In the genomic region with DNA sequence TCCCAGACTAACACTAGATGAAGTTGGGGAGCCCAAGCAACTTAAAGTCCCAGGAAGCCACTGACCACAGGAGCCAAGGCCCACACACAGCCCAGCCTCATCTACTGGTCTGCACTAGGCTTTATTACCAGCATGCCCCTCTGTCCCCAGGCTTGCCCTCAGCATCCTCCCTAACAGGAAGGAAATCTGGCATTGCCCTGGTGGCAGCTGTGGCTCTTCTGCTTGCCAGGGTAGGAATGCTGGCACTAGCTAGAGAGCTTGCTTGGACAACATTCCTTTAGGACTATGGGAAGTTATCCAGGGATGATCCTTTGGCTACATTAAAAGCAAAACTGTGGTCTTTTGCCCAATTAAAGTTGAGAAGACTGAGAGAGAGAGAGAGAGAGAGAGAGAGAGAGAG, we compare ENCODE assay signal across 24 mouse cellular contexts. TPM values are rescaled to one million over a fixed set of nuclear protein-coding genes. Genes with fewer than 3 reads are reported as not detected.
DNase-seq lines count a peak whose midpoint lies in the region; ATAC-seq lines count a peak whose summit lies in the region.
"Had no signal": no experiment of that assay in that cellular context is flagged by ENCODE, and none has a peak within 500 bp of the region (broad histone marks: within the 10 kb centered on the region; RNA-seq: fewer than 3 reads in every experiment).

No protein-coding gene starts in this region.

- peaks cover 11% of the 10 kb centered on the region for H3K4me1 ChIP-seq in megakaryocyte, embryonic 14.5 days
- H3K4me1 ChIP-seq: embryonic facial prominence, embryonic 10.5 days; embryonic facial prominence, embryonic 12.5 days; forebrain, embryonic 12.5 days; forebrain, embryonic 15.5 days had no signal

- intact Hi-C loops in gastrocnemius, postnatal 14 days (cut with DNase I; ENCODE audit: low total_unique reads) = no loop called here

- no peak for ATAC-seq in megakaryocyte, adult 5-6 weeks (ENCODE audit: poor library complexity, severe bottlenecking)
- ATAC-seq: activated CD4-positive, CD25-positive, alpha-beta regulatory T cell, adult 4 months; forebrain, embryonic 15.5 days; forebrain, postnatal 0 days; Patski had no signal

- DNase-seq in cerebellum, postnatal 14 days = peak; percentile 57 to 58
- no peak for DNase-seq in cerebellum, adult 11-12 months
- peak; percentile 41 for DNase-seq in gastrocnemius, postnatal 14 days
- no peak for DNase-seq in gastrocnemius, postnatal 25 days
- no peak for DNase-seq in lung, postnatal 25 days (ENCODE audit: low spot score)
- DNase-seq: adrenal gland, adult 8-10 months; adrenal gland, postnatal 14 days; adrenal gland, postnatal 36 days; cerebellum, adult 9-10 months; forebrain, postnatal 0 days had no signal

- H3K4me3 ChIP-seq in megakaryocyte, embryonic 14.5 days (replicated peaks) = peak overlapping the region; percentile 42
- H3K4me3 ChIP-seq: embryonic facial prominence, embryonic 10.5 days; embryonic facial prominence, embryonic 12.5 days; forebrain, embryonic 12.5 days; forebrain, embryonic 15.5 days had no signal

- H3K27me3 ChIP-seq in megakaryocyte, embryonic 14.5 days (replicated peaks) = peaks cover 33% of the 10 kb centered on the region
- H3K27me3 ChIP-seq: embryonic facial prominence, embryonic 12.5 days; forebrain, embryonic 12.5 days; forebrain, embryonic 15.5 days had no signal

- H3K36me3 ChIP-seq in megakaryocyte, embryonic 14.5 days (replicated peaks; ENCODE audit: low read length) = peaks cover 35% of the 10 kb centered on the region
- H3K36me3 ChIP-seq: embryonic facial prominence, embryonic 10.5 days; embryonic facial prominence, embryonic 12.5 days; forebrain, embryonic 12.5 days; forebrain, embryonic 15.5 days had no signal

- peaks cover 3% of the 10 kb centered on the region; the same call in 1 of the 2 replicates for H3K9me3 ChIP-seq in megakaryocyte, embryonic 14.5 days
- H3K9me3 ChIP-seq: embryonic facial prominence, embryonic 10.5 days; embryonic facial prominence, embryonic 12.5 days; forebrain, embryonic 12.5 days; forebrain, embryonic 15.5 days had no signal

RNA-seq across cellular contexts. Expression of gene Fam170b, which starts 23.7 kb away (rescaled TPM):
- total RNA-seq in gastrocnemius, postnatal 14 days (2021) = not detected
- not detected for total RNA-seq in gastrocnemius, postnatal 25 days (2021)
- polyA plus RNA-seq in megakaryocyte, embryonic 14.5 days (2012; ENCODE audit: insufficient read depth, low replicate concordance) = not detected in 2 replicates
- not detected in 2 replicates for total RNA-seq in megakaryocyte, adult 5-6 weeks (2015)
- not detected in 2 replicates for total RNA-seq in megakaryocyte, adult 5-6 weeks (2017)
- total RNA-seq: adrenal gland, postnatal 14 days; forebrain, postnatal 0 days; MEL had no signal
- polyA plus RNA-seq: activated CD4-positive, CD25-positive, alpha-beta regulatory T cell, adult 4 months; C2C12; cerebellum, adult 2 months; cortical plate, adult 2 months; embryonic facial prominence, embryonic 10.5 days; embryonic facial prominence, embryonic 12.5 days; embryonic facial prominence, embryonic 14.5 days; forebrain, embryonic 12.5 days; forebrain, embryonic 15.5 days; forebrain, postnatal 0 days; Patski had no signal

RNA-seq across cellular contexts. Expression of gene Tmem273, which starts 24.3 kb away (rescaled TPM):
- total RNA-seq in gastrocnemius, postnatal 14 days (2021) = under 1 TPM; 0.47 to 0.58 TPM
- total RNA-seq in gastrocnemius, postnatal 25 days (2021) = not detected
- polyA plus RNA-seq in megakaryocyte, embryonic 14.5 days (2012; ENCODE audit: insufficient read depth, low replicate concordance) = 1.7 TPM in 1 of 2 replicates, not detected in the other
- total RNA-seq in megakaryocyte, adult 5-6 weeks (2015) = 12.3 and 15.3 TPM in 2 replicates
- 7.8 and 10.1 TPM in 2 replicates for total RNA-seq in megakaryocyte, adult 5-6 weeks (2017)
- total RNA-seq: ES-E14; forebrain, postnatal 0 days; MEL had no signal
- polyA plus RNA-seq: Patski had no signal

RNA-seq across cellular contexts. Expression of gene Vstm4, which starts 46.4 kb away (rescaled TPM):
- 10 to 100 TPM in 1 of 2 experiments, 1 to 10 TPM in 1; 8.2 to 10.9 TPM for total RNA-seq in gastrocnemius, postnatal 14 days (2021)
- total RNA-seq in gastrocnemius, postnatal 25 days (2021) = 1 to 10 TPM; 2.5 to 3.0 TPM
- not detected in 2 replicates for polyA plus RNA-seq in megakaryocyte, embryonic 14.5 days (2012; ENCODE audit: insufficient read depth, low replicate concordance)
- total RNA-seq in megakaryocyte, adult 5-6 weeks (2015) = not detected in 2 replicates
- total RNA-seq in megakaryocyte, adult 5-6 weeks (2017) = not detected in 2 replicates
- total RNA-seq: MEL had no signal
- polyA plus RNA-seq: C2C12, Patski had no signal

Comparison
In these comparisons a context has a peak if more than half of its experiments do, and no peak if none do; other contexts are left out.
1. DNase-seq: peak in cerebellum, postnatal 14 days (2 of 2) and gastrocnemius, postnatal 14 days (single experiment); none in cerebellum, adult 11-12 months (single experiment), gastrocnemius, postnatal 25 days (single experiment) and lung, postnatal 25 days (single experiment).
2. RNA of gene Tmem273, which starts 24.3 kb away (total RNA-seq): 7.8 to 15.3 TPM in megakaryocyte, adult 5-6 weeks; 0.47 to 0.58 TPM in gastrocnemius, postnatal 14 days and not detected in gastrocnemius, postnatal 25 days; every median in the first group is over 4 times any median in the second.